Mouse (Mus musculus): Measurements from ENCODE around the gene Dusp27.
"Not testable (repeated sequence)": the region's sequence is repeated elsewhere in the genome, so short reads cannot be mapped to it uniquely, and the experiment has no call there.

Gene Dusp27

GRCm38 (mm10) chr1:166142369-166142768, 14.6 kb upstream of the Dusp27 start:
- no peak for DNase-seq (ENCODE audit: low spot score)

- DNase-seq (ENCODE audit: low spot score) = not testable (repeated sequence)
Measured at GRCm38 (mm10) chr1:166141868-166142267, 14.1 kb upstream of the Dusp27 start.

GRCm38 (mm10) chr1:166139620-166140184, 12.0 kb upstream of the Dusp27 start:
- DNase-seq (ENCODE audit: low spot score) = no peak

- no peak for DNase-seq (ENCODE audit: low spot score)
Measured at GRCm38 (mm10) chr1:166139113-166139512, 11.4 kb upstream of the Dusp27 start.

DNA sequence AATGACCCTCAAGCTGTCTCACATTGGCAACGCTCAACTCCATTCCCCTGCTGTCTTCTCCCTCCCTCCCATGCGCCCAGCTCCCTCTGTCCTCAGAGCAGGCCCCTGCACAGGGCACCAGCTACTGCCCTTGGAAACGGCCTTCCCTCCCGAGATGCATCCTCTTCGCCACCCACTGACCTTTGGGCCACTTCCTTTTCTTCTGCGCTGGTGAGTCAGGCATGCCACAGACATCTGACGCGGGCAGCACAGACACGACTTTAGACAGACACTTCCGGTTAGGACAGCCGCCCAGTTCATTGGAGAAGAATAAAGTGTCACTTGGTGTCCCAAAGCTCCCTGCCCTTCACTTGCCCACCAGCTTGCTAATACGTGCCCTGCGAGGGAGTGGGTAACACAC, 10.4 kb upstream of the Dusp27 start:
- peak; percentile 54 for DNase-seq (ENCODE audit: low spot score)

DNA sequence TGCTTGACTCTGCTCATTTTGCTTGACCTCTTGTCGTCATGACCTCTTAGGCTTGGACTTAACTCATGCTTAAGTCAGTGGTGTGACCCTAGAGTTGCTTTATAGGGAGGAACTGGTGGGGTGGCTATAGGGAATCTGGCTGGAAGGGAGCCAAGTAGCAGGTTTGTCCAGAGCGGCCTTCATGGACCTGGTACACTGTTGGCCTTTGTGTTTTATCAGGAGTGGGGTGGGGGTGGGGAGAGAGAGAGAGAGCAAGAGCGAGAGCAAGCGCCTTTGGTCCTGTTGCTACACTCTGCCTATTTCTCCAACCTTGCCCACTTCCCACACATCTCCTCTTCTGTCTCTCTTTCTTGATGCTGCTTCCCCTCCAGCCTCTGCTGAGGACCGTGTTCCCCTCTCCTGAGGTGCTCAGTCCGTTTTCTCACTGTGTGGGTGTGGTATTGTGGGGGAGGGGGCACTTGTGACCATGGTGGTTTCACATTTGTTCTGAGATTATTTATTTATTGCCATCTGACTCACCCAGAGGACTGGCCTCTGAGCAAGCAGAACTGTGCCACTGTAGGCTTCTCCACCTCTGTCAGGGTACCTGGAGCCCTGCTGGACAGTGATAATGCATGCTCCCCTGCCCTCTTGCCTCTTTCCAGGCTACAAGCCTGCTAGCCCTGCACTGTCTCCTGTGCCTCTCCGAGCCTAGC, 9.7 kb upstream of the Dusp27 start:
- DNase-seq (ENCODE audit: low spot score) = no peak

DNA sequence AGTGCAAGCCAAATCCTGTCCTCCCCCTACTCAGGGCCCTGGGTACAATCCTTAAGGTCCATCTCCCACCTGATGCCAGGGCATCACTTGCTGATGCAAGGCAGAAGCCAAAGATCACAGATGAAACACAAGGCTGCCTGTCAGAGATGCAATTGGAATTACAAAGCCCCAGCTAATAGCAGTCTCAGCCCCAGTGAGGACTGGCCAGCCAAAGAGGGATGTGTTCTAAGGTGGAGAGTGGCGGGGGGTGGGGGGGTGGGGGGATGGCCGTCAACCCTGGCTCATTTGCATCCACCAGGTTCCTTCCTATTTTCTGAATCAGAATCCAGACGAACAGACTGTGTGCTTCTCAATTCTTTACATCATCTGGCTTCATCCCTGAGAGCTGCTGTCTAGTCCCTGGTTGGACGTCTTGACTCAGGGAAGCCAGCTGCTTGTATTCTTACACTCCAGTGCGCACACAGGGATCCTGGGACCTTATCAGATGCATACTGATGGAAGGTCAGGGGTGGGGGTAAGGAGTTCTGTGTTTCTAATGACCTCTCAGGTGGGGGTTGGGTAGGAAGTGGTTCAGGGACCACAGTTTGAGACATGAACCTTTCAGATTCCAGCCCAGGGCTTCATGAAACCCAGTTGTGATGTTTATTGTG, 7.5 kb upstream of the Dusp27 start:
- no peak for DNase-seq (ENCODE audit: low spot score)

- DNase-seq (ENCODE audit: low spot score) = no peak
Measured at GRCm38 (mm10) chr1:166132367-166132766, 4.6 kb upstream of the Dusp27 start.

DNA sequence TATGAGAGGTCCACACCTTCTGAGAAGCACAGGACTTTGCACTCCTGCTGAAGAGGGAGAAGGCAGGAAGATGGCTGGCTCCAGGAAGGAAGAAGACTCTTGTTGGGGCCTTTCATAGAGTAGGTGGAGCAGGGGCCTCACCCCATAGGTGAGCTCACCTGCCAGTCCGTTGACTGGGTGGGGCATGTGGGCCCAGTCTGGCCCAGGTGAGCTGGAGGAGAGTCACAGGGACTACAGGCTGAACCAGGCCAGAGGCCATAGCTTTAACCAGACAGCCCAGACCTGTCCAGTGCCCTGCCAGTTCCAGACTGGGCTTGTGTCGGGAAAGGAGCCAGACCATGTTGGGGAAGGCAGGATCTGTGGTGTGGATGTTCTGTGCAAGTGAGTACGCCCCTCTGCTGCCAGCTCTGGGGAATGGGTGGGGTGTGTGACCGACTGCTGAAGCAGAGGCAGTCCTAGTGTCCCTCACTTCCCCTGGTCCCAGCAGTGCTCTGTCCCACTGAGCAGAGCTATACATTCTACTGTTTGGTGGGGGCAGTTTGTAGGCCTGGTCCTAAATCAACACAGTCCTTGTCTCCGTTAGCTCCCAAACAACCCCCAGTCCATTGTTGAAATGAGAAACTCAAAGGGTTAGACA, 2.6 kb upstream of the Dusp27 start, which contains the start of gene Gpa33:
Gene Gpa33, plus strand, starts transcription at position 15 of the 637 bp plus-strand sequence.
- no peak for DNase-seq (ENCODE audit: low spot score)

- DNase-seq (ENCODE audit: low spot score) = no peak
Measured at GRCm38 (mm10) chr1:166128551-166128950, 829 bp upstream of the Dusp27 start.

GRCm38 (mm10) chr1:166126795-166127194, 927 bp downstream of the Dusp27 start:
- DNase-seq (ENCODE audit: low spot score) = no peak

DNA sequence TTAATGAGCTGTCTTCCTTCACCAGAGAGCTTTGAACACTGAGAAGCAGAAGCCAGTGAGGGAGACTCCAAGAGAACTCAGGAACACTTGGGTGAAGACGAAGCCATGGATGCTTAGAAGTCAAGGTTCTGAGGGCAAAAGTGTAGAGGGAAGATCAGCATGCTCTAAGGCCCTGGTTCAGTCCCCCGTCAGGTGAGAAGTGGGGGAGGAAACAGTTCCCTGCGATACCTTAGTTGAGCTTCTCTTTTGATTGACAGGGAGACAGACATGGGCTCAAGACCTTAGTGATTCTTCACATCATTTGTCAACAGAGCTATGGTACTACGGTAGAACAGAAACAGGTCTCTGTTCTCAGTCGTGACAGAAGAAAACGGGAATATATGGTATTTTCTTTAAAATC, 1.4 kb downstream of the Dusp27 start:
- DNase-seq (ENCODE audit: low spot score) = no peak

DNA sequence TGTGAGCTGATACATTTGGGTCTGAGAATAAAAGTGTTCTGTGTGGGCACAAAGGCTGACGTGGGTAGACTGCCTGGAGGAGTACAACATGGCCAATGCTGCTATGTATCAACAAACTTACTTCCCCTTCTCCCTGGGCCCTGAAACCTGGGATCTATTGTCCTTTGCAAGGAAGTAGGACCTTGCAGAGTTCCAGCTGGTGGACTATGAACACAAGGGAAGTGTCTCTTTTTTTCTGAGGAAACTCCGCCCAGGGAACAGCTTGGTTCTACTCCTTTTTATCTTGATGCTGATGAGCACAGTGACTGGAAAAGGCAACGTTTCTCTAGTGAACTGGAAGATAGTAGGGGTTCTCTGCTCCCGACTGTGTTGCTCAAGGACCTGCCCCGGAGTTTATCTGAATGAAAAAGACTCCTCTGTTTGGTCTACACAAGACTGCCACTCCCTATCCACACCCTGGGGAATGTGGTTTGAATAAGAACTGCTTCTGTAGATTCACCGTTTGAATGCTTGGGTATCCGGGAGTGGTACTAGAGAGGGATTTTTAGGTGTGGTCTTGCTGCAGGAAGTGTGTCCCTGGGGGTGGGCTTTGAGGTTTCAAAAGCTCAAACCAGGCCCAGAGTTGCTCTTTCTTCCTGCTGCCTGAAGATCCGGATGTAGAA, 2.7 kb downstream of the Dusp27 start:
- DNase-seq (ENCODE audit: low spot score) = no peak

- DNase-seq (ENCODE audit: low spot score) = no peak
Measured at GRCm38 (mm10) chr1:166123751-166124150, 4.0 kb downstream of the Dusp27 start.

DNA sequence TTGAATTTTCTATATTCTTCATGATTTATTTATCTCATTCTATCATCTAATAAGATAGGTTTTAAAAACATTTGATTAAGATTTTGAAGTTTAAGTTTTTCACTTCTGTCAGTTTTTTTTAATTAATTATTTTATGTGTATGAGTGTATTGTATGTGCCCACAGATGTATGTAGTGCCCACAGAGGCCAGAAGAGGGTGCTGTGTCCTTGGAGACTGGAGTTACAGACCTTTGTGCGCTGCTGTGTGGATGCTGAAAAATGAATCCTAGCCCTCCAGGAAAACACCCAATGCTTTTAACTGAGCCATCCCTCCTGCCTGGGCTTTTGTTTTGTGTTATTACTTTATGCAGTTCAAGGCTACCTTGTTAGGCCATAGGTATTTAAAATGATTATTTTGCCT, 4.7 kb downstream of the Dusp27 start:
- no peak for DNase-seq (ENCODE audit: low spot score)

GRCm38 (mm10) chr1:166122114-166122513, 5.6 kb downstream of the Dusp27 start:
- DNase-seq (ENCODE audit: low spot score) = no peak

DNA sequence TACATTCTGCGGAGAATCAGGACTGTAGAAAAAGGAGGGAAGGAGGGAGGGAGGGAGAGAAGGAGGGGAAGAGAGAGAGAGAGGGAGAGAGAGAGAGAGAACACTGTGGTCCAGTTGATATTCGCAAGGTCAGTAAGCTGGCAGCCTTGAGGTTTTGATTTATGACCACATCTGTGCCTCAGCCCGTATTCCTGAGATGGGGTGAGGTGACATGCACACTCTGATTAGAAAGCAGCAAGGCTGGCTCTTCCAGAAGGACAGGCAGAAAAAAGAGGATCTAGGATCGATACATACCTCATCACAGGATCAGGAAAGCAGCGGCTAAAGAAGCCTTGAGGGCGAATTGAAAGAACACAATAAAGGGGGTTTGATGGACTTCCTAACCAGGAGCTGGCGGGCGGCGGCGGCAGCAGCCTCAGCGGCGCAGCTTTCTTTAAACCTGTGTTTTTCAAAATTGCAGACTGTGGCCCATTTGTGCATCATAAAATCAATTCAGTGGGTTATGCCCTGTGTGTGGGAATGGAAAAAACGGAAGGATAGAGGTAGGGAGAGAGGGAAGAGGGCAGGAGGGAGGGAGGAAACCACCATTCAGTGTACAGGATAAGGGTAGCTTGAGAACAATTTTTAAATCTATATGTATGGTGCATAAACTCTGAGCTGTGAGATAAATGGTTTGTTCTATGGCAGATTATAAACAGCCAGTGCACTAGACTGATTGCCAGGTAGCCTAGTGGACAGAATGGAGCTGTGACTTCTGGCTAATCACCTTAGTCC, 9.7 kb downstream of the Dusp27 start:
- DNase-seq (ENCODE audit: low spot score) = no peak

DNA sequence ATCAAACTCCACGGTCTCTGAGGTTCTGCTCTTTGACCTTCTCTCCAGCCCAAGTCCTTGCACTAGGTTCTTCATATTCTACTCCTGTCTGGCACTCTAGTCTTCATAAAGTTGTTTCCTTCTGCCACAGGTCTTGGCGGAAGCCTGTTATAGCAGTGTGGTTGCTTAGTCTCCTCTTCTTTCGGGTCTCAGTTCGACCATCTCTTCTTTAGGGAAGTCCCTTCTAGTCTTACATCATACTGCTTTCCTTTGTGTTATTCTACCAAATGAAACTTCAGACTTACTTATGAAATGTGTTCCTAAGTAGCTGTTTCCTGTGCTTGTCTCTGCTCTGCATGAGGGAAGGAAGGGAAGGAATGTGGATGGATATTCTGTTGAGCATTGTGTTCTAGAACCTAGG, 12.0 kb downstream of the Dusp27 start:
- DNase-seq (ENCODE audit: low spot score) = no peak

DNA sequence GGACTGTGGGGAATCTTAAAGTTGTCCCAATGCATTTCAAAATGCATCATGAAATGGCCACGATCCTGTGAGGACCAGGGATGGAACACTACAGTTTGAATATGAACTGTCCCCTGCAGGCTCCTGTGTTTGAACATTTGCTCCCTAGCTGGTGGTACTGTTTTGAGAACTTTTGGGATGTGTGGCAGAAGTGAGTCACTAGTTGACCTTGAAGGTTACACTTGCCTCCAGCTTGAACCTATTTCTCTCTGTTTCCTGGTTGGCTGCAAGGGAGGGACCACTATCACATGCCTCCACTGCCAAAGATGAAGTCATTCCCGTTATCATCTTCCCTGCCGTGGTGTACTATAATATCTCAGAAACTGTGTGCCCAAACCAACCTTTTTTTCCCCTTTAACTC, 12.7 kb downstream of the Dusp27 start:
- no peak for DNase-seq (ENCODE audit: low spot score)

- peak; percentile 22 for DNase-seq (ENCODE audit: low spot score)
Measured at GRCm38 (mm10) chr1:166105464-166105863, 22.3 kb downstream of the Dusp27 start.

DNA sequence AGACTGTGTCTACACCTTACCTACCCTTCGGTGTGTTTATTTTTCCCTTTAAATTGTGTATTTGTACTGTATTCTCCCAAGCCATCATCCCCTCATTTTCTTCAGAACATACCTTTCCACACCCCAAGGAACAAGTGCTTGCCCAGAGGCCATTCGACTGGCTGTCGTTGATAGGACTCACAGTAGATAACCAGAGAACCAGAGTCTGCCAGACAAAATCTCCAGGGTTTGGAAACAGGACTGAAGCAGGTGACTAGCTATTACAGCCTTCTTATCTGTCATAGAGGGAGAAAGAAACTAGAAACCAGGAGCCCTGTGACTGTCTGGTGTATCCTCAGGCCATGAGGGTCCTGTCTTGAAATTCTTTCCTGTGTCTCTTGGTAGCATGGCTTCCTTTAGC, 22.9 kb downstream of the Dusp27 start:
- DNase-seq (ENCODE audit: low spot score) = no peak

Measured in layer of hippocampus, adult 11-12 months (tissue).